ENCODE assay signal across 8 mouse cellular contexts in the genomic region with DNA sequence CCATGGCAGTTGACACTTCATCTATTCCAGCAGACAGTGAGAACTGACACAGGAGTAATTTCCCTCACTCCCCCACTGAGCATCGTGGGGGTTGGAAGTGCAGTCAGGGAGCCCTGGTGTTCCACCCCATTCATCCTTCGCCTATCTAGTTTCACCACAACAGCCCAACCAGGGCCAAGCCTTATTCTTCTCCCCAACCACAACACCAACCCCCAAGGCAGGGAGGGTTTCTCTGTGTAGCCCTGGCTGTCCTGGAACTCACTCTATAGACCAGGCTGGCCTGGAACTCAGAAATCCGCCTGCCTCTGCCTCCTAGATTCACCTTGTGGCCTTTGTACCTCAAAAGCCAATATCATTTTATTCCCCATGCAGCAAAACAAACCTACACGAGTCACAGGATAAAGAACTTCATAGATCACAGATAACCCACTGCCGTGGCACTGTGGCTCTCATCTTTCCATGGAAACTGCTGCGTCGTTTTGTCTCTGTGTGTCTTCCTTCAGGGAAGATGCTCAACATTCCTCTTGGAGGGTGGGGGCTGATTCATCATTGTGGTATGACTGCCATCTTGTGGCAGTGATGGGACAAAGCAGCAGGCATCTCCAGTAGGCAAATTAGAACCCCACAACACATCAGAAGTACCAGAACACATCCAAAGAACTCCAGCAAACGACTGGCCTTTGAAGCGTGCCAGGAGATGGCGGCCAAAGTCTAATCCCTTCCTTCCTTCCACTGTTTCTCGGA.
DNase-seq lines count a peak whose midpoint lies in the region; ATAC-seq lines count a peak whose summit lies in the region.

No protein-coding gene starts in this region.

- H3K36me3 ChIP-seq in forebrain, embryonic 10.5 days (replicated peaks) = no peaks in the 10 kb centered on the region
- no peaks in the 10 kb centered on the region for H3K36me3 ChIP-seq in limb, embryonic 10.5 days
- no peaks in the 10 kb centered on the region for H3K36me3 ChIP-seq in neural tube, embryonic 13.5 days

- peak; percentile 18 for DNase-seq in urinary bladder, postnatal 14 days (ENCODE audit: low spot score)
- DNase-seq in urinary bladder, postnatal 10 days (ENCODE audit: low spot score) = no peak
- peak; percentile 24 for DNase-seq in c-Kit-positive CD71-negative TER-119-negative erythroid progenitor cells, embryonic 14.5 days (ENCODE audit: low read depth)
- peak; percentile 36 for DNase-seq in forebrain, embryonic 10.5 days (ENCODE audit: extremely low spot score, low spot score)
- DNase-seq in kidney, adult 9 months = peak; percentile 57
- DNase-seq in limb, embryonic 10.5 days (ENCODE audit: low spot score) = peak; percentile 45

- no peaks in the 10 kb centered on the region for H3K9me3 ChIP-seq in forebrain, embryonic 10.5 days
- no peaks in the 10 kb centered on the region for H3K9me3 ChIP-seq in limb, embryonic 10.5 days (replicated peaks)
- H3K9me3 ChIP-seq in neural tube, embryonic 13.5 days = no peaks in the 10 kb centered on the region

- H3K4me2 ChIP-seq in neural tube, embryonic 13.5 days = no peak overlapping the region

- H3K4me3 ChIP-seq in forebrain, embryonic 10.5 days = no peak overlapping the region
- H3K4me3 ChIP-seq in limb, embryonic 10.5 days = no peak overlapping the region
- H3K4me3 ChIP-seq in neural tube, embryonic 13.5 days = no peak overlapping the region

- no peaks in the 10 kb centered on the region for H3K27me3 ChIP-seq in forebrain, embryonic 10.5 days (ENCODE audit: poor library complexity, severe bottlenecking)
- peaks cover 18% of the 10 kb centered on the region; the same call in 1 of the 2 replicates for H3K27me3 ChIP-seq in limb, embryonic 10.5 days (ENCODE audit: low read depth, poor library complexity, severe bottlenecking)
- peaks cover 5% of the 10 kb centered on the region; the same call in 1 of the 2 replicates for H3K27me3 ChIP-seq in neural tube, embryonic 13.5 days

- WGBS in forebrain, embryonic 10.5 days = 40% methylated on average over 11 of the region's 11 CpGs
- 43% methylated on average over 11 of the region's 11 CpGs for WGBS in limb, embryonic 10.5 days
- WGBS in neural tube, embryonic 13.5 days = 38% methylated on average over 11 of the region's 11 CpGs

- no peak overlapping the region for H3K27ac ChIP-seq in forebrain, embryonic 10.5 days
- H3K27ac ChIP-seq in limb, embryonic 10.5 days = no peak overlapping the region
- no peak overlapping the region for H3K27ac ChIP-seq in neural tube, embryonic 13.5 days (replicated peaks)

- no peak overlapping the region for H3K9ac ChIP-seq in neural tube, embryonic 13.5 days

- H3K4me1 ChIP-seq in forebrain, embryonic 10.5 days = no peaks in the 10 kb centered on the region
- H3K4me1 ChIP-seq in limb, embryonic 10.5 days = peaks cover 4% of the 10 kb centered on the region
- H3K4me1 ChIP-seq in neural tube, embryonic 13.5 days (replicated peaks) = no peaks in the 10 kb centered on the region

- ATAC-seq in neural tube, embryonic 13.5 days (ENCODE audit: low read depth) = 0 out of 2 replicates have a peak, but pooled peaks have one; percentile 27
- no peak for ATAC-seq in inflammation-experienced regulatory T-cells, adult 6 months
